In genomic region chr6:112275731-112276245, GRCm38 (mm10) we compare ENCODE assay signal across 17 mouse cellular contexts. TPM values are rescaled to one million over a fixed set of nuclear protein-coding genes. Genes with fewer than 3 reads are reported as not detected.
DNase-seq lines count a peak whose midpoint lies in the region; ATAC-seq and TF ChIP-seq lines count a peak whose summit lies in the region.
"Had no signal": no experiment of that assay in that cellular context is flagged by ENCODE, and none has a peak within 500 bp of the region (broad histone marks: within the 10 kb centered on the region; RNA-seq: fewer than 3 reads in every experiment).

No protein-coding gene starts in this region.

- H3K9ac ChIP-seq in heart, postnatal 0 days (replicated peaks; ENCODE audit: low read depth, low read length) = no peak overlapping the region
- no peak overlapping the region for H3K9ac ChIP-seq in heart, embryonic 11.5 days (ENCODE audit: low read depth, low read length)
- no peak overlapping the region for H3K9ac ChIP-seq in midbrain, embryonic 11.5 days (ENCODE audit: low read length)
- no peak overlapping the region for H3K9ac ChIP-seq in stomach, postnatal 0 days (ENCODE audit: low read length)
- H3K9ac ChIP-seq: forebrain, embryonic 15.5 days; hindbrain, embryonic 12.5 days; intestine, embryonic 15.5 days; liver, embryonic 15.5 days had no signal

- peak overlapping the region; percentile 52; the same call in 1 of the 2 replicates for H3K4me3 ChIP-seq in heart, postnatal 0 days (ENCODE audit: low read depth, low read length)
- no peak overlapping the region for H3K4me3 ChIP-seq in heart, embryonic 11.5 days (ENCODE audit: low read depth, low read length)
- no peak overlapping the region for H3K4me3 ChIP-seq in midbrain, embryonic 11.5 days (ENCODE audit: low read depth, low read length)
- H3K4me3 ChIP-seq in midbrain, embryonic 10.5 days = no peak overlapping the region
- H3K4me3 ChIP-seq in stomach, postnatal 0 days (ENCODE audit: low read depth, low read length) = no peak overlapping the region
- H3K4me3 ChIP-seq: forebrain, embryonic 15.5 days; hindbrain, embryonic 12.5 days; intestine, embryonic 15.5 days; liver, embryonic 15.5 days had no signal

- 70% methylated on average over 6 of the region's 6 CpGs for WGBS in heart, postnatal 0 days
- WGBS in heart, embryonic 11.5 days (ENCODE audit: insufficient replicate concordance) = 70% methylated on average over 6 of the region's 6 CpGs
- WGBS in midbrain, embryonic 11.5 days = 78% methylated on average over 6 of the region's 6 CpGs
- 79% methylated on average over 6 of the region's 6 CpGs for WGBS in midbrain, embryonic 10.5 days
- 66% methylated on average over 6 of the region's 6 CpGs for whole genome bisulfite sequencing in stomach, postnatal 0 days

- DNase-seq in heart, postnatal 0 days (ENCODE audit: low spot score) = no peak
- peak; percentile 14 for DNase-seq in midbrain, embryonic 11.5 days (ENCODE audit: low spot score, missing footprints)
- no peak for DNase-seq in midbrain, embryonic 10.5 days (ENCODE audit: low spot score)
- peak; percentile 54 for DNase-seq in kidney, postnatal 14 days
- no peak for DNase-seq in stomach, postnatal 0 days (ENCODE audit: low spot score)
- DNase-seq in urinary bladder, postnatal 36 days (ENCODE audit: low spot score in 2 of 2) = no peak
- DNase-seq: adrenal gland, postnatal 36 days; cerebellum, postnatal 25 days; gastrocnemius, postnatal 25 days; thymus, postnatal 14 days had no signal

- no peak for TF ChIP-seq CTCF in heart, postnatal 0 days (IDR thresholded peaks at IDR 0.05; ENCODE audit: low read depth)
- no peak for TF ChIP-seq CTCF in stomach, postnatal 0 days (IDR thresholded peaks at IDR 0.05; ENCODE audit: low read depth)

- H3K4me2 ChIP-seq in heart, postnatal 0 days (ENCODE audit: low read depth, low read length) = peak overlapping the region; percentile 84
- no peak overlapping the region for H3K4me2 ChIP-seq in heart, embryonic 11.5 days
- no peak overlapping the region for H3K4me2 ChIP-seq in midbrain, embryonic 11.5 days
- H3K4me2 ChIP-seq in stomach, postnatal 0 days (replicated peaks; ENCODE audit: low read depth) = 0 out of 2 replicates have a peak overlapping the region, but pooled peaks have one; percentile 3
- H3K4me2 ChIP-seq: forebrain, embryonic 15.5 days; liver, embryonic 15.5 days had no signal

- H3K36me3 ChIP-seq in heart, postnatal 0 days (replicated peaks; ENCODE audit: control insufficient read depth, insufficient read depth, low read length) = 0 out of 2 replicates have a peak, but pooled peaks cover under 1% of the 10 kb centered on the region
- no peaks in the 10 kb centered on the region for H3K36me3 ChIP-seq in heart, embryonic 11.5 days (ENCODE audit: control insufficient read depth, insufficient read depth, low read length)
- H3K36me3 ChIP-seq in midbrain, embryonic 11.5 days (ENCODE audit: control insufficient read depth, insufficient read depth, low read length) = no peaks in the 10 kb centered on the region
- H3K36me3 ChIP-seq in midbrain, embryonic 10.5 days = no peaks in the 10 kb centered on the region
- no peaks in the 10 kb centered on the region for H3K36me3 ChIP-seq in stomach, postnatal 0 days (ENCODE audit: control insufficient read depth, insufficient read depth, low read length)
- H3K36me3 ChIP-seq: forebrain, embryonic 15.5 days; hindbrain, embryonic 12.5 days; intestine, embryonic 15.5 days; liver, embryonic 15.5 days had no signal

- no peak for TF ChIP-seq EP300 in heart, postnatal 0 days (IDR thresholded peaks at IDR 0.05; ENCODE audit: low read depth)
- TF ChIP-seq EP300 in stomach, postnatal 0 days (optimal IDR thresholded peaks at IDR 0.05) = no peak

- no peak for ATAC-seq in heart, postnatal 0 days (ENCODE audit: insufficient read depth, low read depth)
- no peak for ATAC-seq in heart, embryonic 11.5 days (replicated peaks; ENCODE audit: insufficient number of reproducible peaks, low FRiP score, low TSS enrichment)
- no peak for ATAC-seq in midbrain, embryonic 11.5 days (ENCODE audit: low FRiP score)
- no peak for ATAC-seq in stomach, postnatal 0 days (ENCODE audit: low FRiP score, low TSS enrichment)
- ATAC-seq: activated CD4-positive, CD25-positive, alpha-beta regulatory T cell, adult 4 months; forebrain, embryonic 15.5 days; intestine, embryonic 15.5 days had no signal

- no peaks in the 10 kb centered on the region for H3K27me3 ChIP-seq in heart, postnatal 0 days (ENCODE audit: control insufficient read depth, insufficient read depth, low read length)
- H3K27me3 ChIP-seq in heart, embryonic 11.5 days (ENCODE audit: control insufficient read depth, insufficient read depth, low read length) = no peaks in the 10 kb centered on the region
- H3K27me3 ChIP-seq in midbrain, embryonic 11.5 days (ENCODE audit: control insufficient read depth, insufficient read depth, low read length) = no peaks in the 10 kb centered on the region
- H3K27me3 ChIP-seq in midbrain, embryonic 10.5 days (ENCODE audit: low read depth, poor library complexity, severe bottlenecking) = peaks cover 25% of the 10 kb centered on the region
- no peaks in the 10 kb centered on the region for H3K27me3 ChIP-seq in stomach, postnatal 0 days (ENCODE audit: control insufficient read depth, insufficient read depth, low read length)
- H3K27me3 ChIP-seq: CH12.LX; forebrain, embryonic 15.5 days; intestine, embryonic 15.5 days had no signal

- H3K27ac ChIP-seq in heart, postnatal 0 days (ENCODE audit: low read depth) = no peak overlapping the region
- H3K27ac ChIP-seq in heart, embryonic 11.5 days (ENCODE audit: low read depth, low read length) = no peak overlapping the region
- no peak overlapping the region for H3K27ac ChIP-seq in midbrain, embryonic 11.5 days (ENCODE audit: low read depth, low read length)
- no peak overlapping the region for H3K27ac ChIP-seq in midbrain, embryonic 10.5 days (replicated peaks)
- no peak overlapping the region for H3K27ac ChIP-seq in stomach, postnatal 0 days (replicated peaks)
- H3K27ac ChIP-seq: forebrain, embryonic 15.5 days; hindbrain, embryonic 12.5 days; intestine, embryonic 15.5 days; liver, embryonic 15.5 days had no signal

- H3K9me3 ChIP-seq in heart, postnatal 0 days (replicated peaks; ENCODE audit: control insufficient read depth, low read length) = no peaks in the 10 kb centered on the region
- H3K9me3 ChIP-seq in heart, embryonic 11.5 days (replicated peaks; ENCODE audit: control insufficient read depth, low read length) = no peaks in the 10 kb centered on the region
- H3K9me3 ChIP-seq in midbrain, embryonic 11.5 days (ENCODE audit: control insufficient read depth, low read length) = no peaks in the 10 kb centered on the region
- no peaks in the 10 kb centered on the region for H3K9me3 ChIP-seq in midbrain, embryonic 10.5 days (replicated peaks)
- H3K9me3 ChIP-seq in stomach, postnatal 0 days (ENCODE audit: control insufficient read depth, low read length) = no peaks in the 10 kb centered on the region
- H3K9me3 ChIP-seq: forebrain, embryonic 15.5 days; hindbrain, embryonic 12.5 days; intestine, embryonic 15.5 days; liver, embryonic 15.5 days had no signal

- H3K4me1 ChIP-seq in heart, postnatal 0 days (ENCODE audit: control insufficient read depth, insufficient read depth) = peaks cover 20% of the 10 kb centered on the region
- H3K4me1 ChIP-seq in heart, embryonic 11.5 days (ENCODE audit: control insufficient read depth, insufficient read depth, low read length) = 0 out of 2 replicates have a peak, but pooled peaks cover 4% of the 10 kb centered on the region
- peaks cover 12% of the 10 kb centered on the region for H3K4me1 ChIP-seq in midbrain, embryonic 11.5 days (ENCODE audit: control insufficient read depth, insufficient read depth, low read length)
- peaks cover 16% of the 10 kb centered on the region for H3K4me1 ChIP-seq in midbrain, embryonic 10.5 days
- H3K4me1 ChIP-seq in stomach, postnatal 0 days (replicated peaks; ENCODE audit: control insufficient read depth, insufficient read depth) = no peaks in the 10 kb centered on the region; the same call in 1 of the 2 replicates
- H3K4me1 ChIP-seq: liver, embryonic 15.5 days had no signal

RNA-seq across cellular contexts. Expression of gene Lmcd1, which starts 2.2 kb away (rescaled TPM):
- total RNA-seq in heart, postnatal 0 days (2014; rRNA removed; ENCODE audit: low replicate concordance) = 62.4 and 86.9 TPM in 2 replicates
- polyA plus RNA-seq in heart, postnatal 0 days (2015; fragmentation: Nextera tagmentation; extraction: Ambion mirVana) = 34.8 and 35.2 TPM in 2 replicates
- polyA plus RNA-seq in heart, embryonic 11.5 days (2014; fragmentation: Nextera tagmentation; extraction: Ambion mirVana) = 36.7 and 37.5 TPM in 2 replicates
- polyA plus RNA-seq in midbrain, embryonic 11.5 days (2014; fragmentation: Nextera tagmentation; extraction: Ambion mirVana) = 3.0 and 3.8 TPM in 2 replicates
- polyA plus RNA-seq in midbrain, embryonic 10.5 days (2016; fragmentation: Nextera tagmentation; extraction: Ambion mirVana) = 0.95 and 1.8 TPM in 2 replicates
- polyA plus RNA-seq in stomach, postnatal 0 days (2015; fragmentation: Nextera tagmentation; extraction: Ambion mirVana) = 12.5 and 13.2 TPM in 2 replicates
- polyA plus RNA-seq: activated CD4-positive, CD25-positive, alpha-beta regulatory T cell, adult 4 months had no signal

Comparison
In these comparisons a context has a peak if more than half of its experiments do, and no peak if none do; other contexts are left out.
1. DNase-seq: peak in midbrain, embryonic 11.5 days (single experiment) and kidney, postnatal 14 days (single experiment); none in heart, postnatal 0 days (single experiment), midbrain, embryonic 10.5 days (single experiment), stomach, postnatal 0 days (single experiment) and urinary bladder, postnatal 36 days (0 of 2).
2. H3K4me2 ChIP-seq: peak in heart, postnatal 0 days (single experiment) and stomach, postnatal 0 days (single experiment); none in heart, embryonic 11.5 days (single experiment) and midbrain, embryonic 11.5 days (single experiment).